Mouse (Mus musculus): ENCODE measurements around the gene Rbl1. TPM values are rescaled to one million over a fixed set of nuclear protein-coding genes. Genes with fewer than 3 reads are reported as not detected.
"Not testable (repeated sequence)": the region's sequence is repeated elsewhere in the genome, so short reads cannot be mapped to it uniquely, and the experiment has no call there.

Gene Rbl1
- total RNA-seq, 2 experiments from 2014 or later, result 11.1 to 13.5 TPM

DNA sequence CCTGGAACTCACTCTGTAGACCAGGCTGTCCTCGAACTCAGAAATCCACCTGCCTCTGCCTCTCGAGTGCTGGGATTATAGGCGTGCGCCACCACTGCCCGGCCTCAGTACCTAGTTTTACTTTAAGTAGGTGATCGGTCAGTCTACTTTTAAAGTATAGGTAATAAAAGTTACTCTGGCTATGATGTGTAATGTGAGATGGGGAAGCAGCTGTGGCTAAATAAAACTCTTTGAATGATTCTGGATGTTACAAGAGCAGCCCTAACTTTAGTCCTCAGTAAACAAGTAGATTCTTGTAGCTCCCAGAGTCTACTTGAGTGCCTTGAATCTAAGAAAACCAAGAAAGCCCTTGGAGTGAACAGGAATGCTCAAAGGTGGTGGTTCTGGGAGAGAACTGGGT lies 31.4 kb downstream of the Rbl1 start:
- no peak for DNase-seq

DNA sequence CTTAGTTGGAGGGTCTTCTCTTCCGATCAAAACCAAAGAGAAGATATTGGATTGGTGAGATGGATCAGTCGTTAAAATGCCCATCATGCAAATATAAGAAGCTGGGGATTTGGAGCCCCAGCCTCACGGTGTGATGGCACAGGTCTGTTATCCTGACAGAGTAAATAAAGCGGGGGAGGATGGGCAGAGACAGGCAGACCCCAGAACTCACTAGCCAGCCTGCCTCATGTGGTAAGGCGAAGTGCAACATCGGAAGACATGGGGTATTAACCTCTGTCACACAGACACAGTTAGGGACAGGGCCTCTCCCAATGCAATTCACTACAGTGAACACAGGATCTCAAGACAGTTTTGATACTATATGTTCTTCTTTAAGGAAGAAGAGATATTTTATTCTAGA lies 33.7 kb downstream of the Rbl1 start:
- no peak for DNase-seq

DNA sequence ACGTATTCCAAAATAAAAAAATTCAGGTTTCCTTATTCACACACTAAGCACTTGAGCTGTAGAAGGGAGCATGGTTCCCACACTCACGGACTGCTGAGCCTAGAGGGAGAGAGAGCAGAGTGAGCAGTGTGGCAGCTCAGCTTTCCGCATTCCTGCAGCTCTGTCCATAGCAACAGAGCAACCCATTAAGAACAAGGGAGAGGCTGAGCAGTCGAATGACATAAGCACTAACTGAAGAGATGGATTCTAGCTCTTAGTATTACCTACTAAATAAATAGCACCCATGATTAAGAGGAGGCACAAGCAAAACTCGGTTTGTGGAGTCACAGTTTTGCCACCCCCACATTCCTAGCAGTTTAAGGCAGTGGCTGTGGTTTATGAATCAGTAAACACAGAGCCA lies 34.2 kb downstream of the Rbl1 start:
- DNase-seq, result no peak

DNA sequence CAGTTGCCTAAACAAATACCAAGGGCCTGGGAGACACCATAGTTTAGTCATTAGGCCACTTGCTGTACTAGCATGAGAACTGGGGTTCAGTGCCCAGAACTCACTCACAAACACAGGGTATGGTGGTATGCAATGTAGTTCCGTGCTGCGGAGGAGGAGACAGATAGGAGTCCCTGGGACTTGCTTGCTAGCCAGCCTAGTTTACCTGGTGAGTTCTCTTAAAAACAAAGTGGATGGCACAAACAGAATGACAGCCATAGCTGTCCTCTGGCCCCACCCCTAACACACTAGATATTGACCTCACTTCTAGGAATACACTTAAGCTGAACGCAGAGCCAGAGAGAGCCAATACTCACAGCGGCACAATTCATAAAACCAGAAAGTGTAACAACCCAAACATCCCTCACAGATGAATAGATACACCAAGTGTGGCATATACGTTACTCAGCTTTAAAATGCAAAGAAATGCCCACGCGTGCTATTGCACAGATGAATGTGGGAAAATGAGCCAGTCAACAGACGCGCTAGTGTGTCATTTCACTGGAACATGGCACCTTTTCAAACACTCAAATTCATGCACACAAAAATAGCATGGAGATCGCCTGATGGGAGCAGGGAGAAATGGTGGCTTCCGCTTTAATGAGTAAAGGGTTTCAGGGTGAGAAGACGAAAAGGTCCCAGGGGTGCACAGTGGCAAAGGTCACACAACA lies 37.8 kb downstream of the Rbl1 start:
- no peak for DNase-seq

DNA sequence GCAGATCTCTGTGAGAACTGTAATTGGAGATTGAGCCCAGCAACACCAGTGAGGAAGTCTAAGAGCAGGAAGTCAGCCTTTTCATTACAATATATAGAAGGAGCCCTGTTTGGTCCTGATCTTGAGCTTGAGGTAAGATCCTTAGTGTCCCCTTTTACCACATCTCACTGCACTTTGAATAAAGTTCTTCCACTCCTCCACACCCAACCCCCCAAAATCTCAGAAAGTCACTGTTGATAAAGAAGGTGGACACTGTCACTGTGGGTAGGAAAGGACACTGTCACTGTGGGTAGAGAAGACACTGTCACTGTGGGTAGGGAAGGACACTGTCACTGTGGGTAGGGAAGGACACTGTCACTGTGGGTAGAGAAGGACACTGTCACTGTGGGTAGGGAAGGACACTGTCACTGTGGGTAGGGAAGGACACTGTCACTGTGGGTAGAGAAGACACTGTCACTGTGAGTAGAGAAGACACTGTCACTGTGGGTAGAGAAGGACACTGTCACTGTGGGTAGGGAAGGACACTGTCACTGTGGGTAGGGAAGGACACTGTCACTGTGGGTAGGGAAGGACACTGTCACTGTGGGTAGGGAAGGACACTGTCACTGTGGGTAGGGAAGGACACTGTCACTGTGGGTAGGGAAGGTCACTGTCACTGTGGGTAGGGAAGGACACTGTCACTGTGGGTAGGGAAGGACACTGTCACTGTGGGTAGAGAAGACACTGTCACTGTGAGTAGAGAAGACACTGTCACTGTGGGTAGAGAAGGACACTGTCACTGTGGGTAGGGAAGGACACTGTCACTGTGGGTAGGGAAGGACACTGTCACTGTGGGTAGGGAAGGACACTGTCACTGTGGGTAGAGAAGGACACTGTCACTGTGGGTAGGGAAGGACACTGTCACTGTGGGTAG lies 38.8 kb downstream of the Rbl1 start:
- DNase-seq, result not testable (repeated sequence)

DNA sequence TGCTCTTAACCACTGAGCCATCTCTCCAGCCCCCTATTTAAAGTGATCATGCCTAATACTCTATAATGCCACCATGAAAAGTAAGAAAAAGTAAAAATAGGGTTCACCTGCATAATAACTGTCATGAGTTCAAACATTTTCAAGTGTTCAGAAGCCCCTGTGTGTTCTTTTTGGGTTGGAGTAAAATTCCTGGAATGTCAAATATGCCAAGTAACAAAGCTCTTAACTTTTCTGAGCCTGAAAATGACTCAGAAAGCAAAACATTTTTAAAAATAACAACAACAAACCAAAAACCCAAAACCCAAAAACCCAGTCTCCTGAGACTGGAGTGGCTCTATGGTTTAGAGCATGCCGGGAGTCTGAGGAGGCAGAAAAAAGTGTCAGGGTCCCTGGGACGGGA lies 40.2 kb downstream of the Rbl1 start:
- no peak for DNase-seq

DNA sequence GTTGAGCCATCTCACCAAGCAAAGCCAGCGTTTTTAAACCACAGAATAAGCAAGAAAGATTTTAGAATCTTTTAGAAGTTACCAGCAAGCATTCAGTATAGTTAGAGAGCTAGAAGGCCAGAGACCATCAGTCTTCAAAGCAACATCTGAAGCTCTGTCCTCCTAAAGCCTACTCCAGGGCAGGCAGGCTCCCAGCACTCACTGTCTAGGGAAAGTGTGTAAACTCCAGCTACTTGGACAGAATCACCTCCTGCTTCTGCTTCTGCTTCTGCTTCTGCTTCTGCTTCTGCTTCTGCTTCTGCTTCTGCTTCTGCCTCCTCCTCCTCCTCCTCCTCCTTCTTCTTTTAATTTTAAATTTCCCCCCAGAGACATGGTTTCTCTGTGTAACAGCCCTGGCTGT lies 48.3 kb downstream of the Rbl1 start:
- no peak for DNase-seq

DNA sequence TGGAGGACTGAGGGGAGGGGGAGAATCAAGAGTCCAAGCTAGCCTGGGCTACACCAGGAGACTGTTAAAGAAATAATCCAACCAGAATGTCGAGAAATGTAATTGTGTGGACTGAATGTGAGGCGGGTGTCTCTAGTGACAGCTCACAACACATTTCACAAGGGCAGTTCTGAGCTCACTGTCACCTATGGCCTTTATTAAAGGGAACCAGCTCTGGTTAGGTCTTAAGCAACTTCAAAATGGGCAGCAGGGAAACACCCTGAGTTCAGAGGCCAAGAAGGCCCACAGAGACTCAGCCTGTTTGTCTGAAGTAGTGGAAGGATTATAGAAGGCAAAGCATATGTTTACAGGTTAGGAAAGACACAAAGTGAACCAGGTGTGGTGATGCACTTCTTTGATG lies 51.1 kb downstream of the Rbl1 start:
- DNase-seq, result peak; percentile 23

DNA sequence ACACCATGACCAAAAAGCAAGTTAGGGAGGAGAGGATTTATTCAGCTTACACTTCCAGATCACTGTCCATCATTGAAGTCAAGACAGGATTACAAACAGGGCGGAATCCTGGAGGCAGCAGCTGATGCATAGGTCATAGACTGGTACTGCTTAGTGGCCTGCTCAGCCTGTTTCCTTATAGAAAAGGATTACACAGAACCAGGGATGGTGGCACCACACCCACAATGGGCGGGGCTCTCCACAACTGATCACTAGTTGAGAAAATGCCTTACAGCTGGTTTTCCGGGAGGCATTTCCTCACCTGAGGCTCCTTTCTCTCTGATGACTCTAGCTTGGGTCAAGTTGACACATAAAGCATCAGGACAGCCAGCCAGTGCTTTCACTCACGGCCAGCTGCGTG lies 55.9 kb downstream of the Rbl1 start:
- DNase-seq, result no peak

DNA sequence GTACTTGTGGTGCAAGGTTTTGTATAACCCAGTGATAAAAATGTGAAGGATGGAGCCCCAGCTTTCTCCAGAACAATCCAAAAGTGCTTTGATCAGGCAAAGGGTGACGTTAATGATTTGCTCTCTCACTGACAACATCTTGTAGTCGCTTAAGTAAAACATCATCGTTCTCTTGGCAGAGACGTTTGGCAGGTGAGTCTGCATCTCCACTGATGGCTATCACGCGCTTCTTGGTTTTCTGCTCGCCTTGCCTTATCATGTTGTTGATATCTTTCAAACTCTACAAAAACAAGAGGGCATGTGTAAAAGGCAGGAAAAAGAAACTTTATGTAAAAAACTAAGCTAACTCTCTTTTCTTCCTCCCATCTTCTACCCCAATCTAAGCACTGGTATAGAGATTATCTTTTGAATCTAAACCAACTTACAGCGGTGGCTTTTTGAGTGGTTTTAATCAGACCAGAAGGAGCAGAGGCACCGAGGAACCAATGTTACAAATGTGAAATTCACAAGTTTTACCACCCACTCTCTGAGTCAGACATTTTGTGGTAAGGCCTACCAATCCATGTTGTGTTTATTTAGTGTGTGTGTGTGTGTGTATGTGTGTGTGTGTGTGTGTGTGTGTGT lies 56.8 kb downstream of the Rbl1 start:
- DNase-seq, result no peak

DNA sequence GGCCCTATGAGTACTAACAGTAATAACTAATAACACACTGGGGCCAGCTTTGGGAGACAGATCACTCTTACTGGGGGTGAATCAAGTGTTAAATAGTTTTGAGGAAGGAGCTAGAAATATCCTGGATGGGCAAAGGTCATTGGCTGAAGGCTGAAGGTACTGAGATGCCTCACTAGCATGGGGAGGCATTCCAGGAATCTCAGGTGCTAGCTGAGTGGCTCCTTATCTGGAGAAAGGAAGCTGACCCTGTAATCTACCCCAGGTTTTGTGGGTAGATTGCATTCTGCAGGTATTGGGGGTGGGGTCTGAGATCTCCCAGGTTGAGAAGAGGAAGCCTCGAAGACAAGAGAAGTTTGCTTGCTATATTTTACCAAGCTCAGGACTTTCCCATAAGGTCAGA lies 59.2 kb downstream of the Rbl1 start:
- DNase-seq, result no peak

DNA sequence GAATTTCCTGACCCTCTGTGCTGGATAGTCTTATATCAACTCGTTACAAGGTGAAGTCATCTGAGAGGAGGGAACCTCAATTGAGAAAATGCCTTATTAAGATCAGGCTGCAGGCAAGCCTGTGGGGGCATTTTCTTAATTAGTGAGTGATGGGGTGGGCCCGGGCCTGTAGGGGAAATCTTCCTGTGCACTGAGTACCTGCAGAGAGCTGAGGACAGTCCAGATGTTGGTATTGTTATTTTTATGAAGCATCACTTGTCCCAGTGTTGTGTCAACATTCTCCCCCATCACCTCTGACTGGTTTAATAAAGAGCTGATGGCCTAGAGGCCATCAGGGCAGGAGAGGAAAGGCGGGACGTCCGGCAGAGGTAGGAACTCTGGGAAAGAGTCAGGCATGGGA lies 60.2 kb downstream of the Rbl1 start:
- DNase-seq, result no peak

DNA sequence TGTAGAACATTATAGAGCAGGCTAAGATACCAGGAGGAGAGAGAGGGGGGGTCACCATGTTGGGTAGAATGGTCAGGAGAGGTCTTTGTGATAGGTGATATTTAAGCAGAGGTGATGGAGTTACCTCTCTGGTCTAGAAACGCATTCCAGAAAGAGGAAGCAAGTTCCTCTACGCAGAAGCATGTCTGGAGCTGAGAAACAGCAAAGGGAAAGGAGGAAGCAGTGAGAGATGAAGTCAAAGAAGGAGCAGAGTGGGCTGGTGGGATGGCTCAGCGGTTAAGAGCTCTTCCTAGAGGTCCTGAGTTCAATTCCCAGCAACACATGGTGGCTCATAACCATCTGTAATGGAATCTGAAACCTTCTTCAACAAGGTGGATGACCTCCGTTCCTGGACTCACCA lies 62.4 kb downstream of the Rbl1 start:
- no peak for DNase-seq

DNA sequence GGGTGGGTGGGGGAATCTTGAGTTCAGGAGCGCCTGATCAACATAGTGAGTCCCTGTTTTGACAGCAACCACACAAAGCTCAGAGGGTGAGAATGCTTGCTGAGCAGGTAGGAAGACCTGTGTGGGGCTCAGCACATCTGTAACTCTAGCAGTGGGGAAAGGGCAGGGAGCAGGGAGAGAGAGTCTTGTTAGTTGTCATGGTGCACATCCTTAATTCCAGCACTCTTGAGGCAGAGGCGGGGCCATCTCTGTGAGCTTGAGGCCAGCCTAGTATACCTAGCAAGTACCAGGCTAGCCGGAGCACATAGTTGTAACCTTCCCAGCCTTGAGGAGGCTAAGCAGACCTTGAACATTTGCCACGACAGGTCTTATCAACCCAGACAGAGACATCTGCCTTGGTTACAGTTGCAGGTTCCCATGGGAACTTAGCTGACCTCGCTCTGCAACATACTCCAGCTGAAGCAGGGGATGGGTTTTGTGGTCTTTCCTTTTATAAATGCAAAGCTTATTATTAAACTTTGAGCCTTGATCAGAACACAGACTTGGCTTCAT lies 65.0 kb downstream of the Rbl1 start:
- DNase-seq, result no peak

DNA sequence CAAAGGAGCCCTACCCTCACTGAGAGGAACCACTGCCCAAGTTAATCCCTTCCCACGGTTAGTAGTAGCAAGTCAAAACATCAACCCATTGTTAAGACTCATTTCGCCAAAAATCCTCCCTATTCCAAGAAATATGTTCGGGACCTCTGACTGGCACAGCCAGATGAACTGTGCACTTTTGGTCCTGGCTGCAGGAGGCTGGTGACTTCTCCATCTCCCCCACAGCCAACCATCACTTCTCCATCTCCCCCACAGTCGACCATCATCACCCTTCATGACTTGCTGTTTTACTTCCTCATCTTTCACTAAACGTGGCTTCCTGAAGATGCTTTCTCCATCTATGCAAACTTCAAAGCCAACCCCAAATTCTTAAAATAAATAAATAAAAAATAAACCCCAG lies 65.5 kb downstream of the Rbl1 start:
- no peak for DNase-seq

DNA sequence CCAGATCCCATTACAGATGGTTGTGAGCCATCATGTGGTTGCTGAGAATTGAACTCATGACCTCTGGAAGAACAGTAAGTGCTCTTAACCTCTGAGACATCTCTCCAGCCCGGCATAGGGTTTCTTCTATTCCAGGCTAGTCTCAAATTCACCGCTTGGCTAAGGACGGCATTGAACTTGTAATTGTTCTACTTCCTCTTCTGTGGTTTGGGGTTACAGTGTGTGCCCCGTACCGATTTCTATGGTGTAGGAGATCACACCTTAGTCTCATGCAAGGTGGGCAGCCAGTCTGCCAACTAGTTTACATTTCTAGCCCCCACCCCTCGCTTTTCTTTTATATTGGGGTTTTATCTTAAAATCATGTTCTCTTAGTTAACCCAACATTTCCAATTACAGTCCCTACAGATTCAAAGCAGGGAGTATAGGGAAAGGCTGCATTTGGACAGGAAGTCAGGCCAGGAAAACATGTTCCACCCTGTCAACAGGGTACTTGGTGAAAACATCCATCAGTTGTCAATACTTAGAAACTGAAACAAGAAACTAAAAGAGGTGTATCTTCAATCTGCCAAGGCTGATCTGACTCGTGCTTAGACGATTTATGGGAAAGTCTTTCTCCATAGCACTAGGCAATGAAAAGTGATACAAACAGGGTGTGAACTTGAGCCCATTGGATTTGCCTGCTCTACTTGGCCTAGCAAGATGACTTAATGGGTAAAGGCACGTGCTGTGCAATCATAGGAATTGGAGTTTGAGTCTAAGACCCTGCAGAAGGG lies 66.2 kb downstream of the Rbl1 start:
- no peak for DNase-seq

DNA sequence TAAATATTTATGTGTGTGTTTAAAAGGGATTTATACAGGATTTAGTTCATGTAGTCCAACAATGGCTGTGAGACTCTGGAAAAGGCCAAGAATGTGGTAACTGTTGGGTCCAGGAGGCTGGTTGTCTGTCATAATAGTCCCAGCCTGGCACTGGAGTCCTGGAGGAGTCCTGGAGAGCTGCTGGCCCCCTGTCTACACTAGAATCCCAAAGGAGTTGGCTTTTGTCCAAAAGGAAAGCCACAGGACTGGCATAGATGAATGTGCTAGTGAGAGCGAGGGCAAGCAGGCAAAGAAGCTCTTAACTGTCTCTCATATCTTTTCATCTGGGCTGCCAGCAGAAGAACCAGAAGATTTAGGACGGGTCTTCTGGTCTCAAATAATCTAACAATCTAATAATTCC lies 67.7 kb downstream of the Rbl1 start:
- DNase-seq, result peak; percentile 48

DNA sequence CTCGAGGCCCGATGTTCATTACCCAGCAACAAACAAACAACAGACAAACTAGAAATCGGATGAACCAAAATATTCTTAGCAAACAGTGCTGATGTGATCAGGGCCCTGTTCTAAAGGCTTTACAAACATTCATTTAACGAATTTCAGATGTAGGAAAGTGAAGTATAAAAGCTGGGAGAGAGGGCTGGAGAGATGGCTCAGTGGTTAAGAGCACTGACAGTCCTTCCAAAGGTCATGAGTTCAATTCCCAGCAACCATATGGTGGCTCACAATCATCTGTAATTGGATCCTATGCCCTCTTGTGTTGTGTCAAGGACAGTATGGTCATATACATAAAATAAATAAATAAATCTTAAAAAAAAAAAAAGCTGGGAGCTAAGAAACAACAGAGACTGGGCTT lies 68.2 kb downstream of the Rbl1 start:
- no peak for DNase-seq

DNA sequence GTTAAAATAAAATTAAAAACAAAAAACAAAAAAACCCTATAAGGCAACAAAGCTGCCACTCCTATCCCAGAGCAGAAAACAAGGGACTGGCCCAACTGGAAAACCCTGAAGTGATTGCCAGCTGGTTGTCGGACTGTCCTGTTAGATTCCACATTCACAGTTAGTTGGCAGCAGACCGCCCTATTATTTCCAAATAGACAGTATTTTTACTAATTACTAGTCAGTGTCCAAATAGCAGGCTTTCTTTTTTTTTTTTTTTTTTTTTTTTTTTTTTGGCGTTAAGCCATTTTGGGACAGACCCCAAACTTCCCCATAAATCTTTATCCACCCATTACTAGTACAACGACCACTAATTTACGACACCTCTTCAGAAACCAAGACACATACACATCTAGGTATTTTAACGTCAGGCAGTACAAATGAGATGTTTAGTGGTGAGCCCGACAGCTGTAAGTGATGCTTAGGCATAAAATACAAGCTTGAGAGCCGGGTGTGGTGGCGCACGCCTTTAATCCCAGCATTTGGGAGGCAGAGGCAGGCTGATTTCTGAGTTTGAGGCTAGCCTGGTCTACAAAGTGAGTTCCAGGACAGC lies 68.7 kb downstream of the Rbl1 start:
- no peak for DNase-seq

DNA sequence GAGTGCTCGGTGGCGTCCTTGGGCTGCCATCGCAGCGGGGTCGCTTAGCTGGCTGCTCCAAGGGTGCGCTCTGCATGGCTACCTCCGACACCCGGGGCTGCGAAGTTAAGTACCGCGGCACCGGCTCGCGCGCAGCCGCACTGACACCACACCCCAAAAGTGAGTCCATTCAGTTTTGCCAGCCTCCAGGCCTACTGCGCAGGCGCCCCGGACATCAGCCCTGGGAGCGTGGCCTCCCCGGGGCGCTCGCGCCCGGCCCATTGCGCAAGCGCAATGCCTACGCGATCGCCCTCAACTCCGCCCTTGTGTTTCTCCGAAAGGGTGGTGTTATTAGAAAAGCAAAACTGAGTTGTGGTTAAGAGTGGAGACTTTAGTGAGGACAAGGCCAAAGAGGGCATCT lies 69.3 kb downstream of the Rbl1 start, which contains the start of gene Samhd1:
TSS of gene Samhd1 (minus strand) at position 252 of the 400 bp plus-strand sequence.
- peak; percentile 97 for DNase-seq

DNA sequence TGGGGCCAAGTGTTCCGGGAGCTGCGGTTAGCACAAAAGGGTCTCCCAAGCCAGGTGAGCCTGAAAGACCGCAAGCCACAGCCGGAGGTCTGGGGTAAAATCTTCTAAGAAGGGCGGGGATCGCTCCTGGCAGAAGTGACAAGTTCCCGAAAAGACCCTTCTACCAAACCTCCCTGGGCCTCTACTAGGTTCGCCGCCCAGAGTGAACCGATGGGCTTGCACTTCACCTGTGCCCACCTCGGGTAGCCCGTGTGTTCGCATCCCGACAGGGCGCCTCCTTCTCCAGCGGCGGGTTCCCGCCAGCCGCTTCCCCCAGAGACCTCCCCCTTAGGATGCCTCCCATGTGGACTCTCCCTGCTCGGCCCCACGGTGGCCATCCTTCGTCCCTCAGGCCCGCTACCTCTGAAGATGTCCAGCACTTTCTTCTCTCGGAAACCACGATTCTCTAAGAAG lies 69.8 kb downstream of the Rbl1 start:
- DNase-seq, result no peak

All from adrenal gland, postnatal 10 days (tissue).